Mouse (Mus musculus): ENCODE results near the gene Mlkl. TPM values are rescaled to one million over a fixed set of nuclear protein-coding genes. Genes with fewer than 3 reads are reported as not detected.

Mlkl gene
- polyA plus RNA-seq (2014; fragmentation: Nextera tagmentation; extraction: Ambion mirVana) = 3.2 and 3.6 TPM in 2 replicates

DNA sequence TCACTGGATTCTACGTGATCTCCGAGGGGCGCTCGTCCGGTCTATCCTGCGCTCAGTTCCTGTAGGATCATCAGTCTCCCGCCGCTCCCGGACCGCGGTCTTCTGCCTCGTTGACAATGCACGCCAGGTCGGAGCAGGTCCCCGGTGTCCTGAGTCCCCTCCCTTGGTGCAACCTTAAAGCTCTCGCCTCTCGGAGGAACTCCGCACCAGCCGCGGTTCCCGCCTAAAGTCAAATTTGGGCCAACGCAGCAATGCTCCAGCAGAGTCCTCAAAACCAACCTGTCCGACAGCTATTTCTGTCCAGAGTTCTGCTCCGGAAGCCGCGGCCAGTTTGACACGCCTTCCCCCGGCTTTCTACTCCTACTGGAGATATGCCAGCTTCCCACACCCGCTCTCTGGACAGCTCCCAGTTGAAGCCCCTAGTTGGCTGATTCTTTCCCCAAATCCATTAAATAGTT is at the start of gene Mlkl:
Gene Mlkl (minus strand): TSS at position 288 of the 458 bp plus-strand sequence.
- no peak within 1 kb of the TSS; the same call in 1 of the 2 replicates for H3K27ac ChIP-seq (ENCODE audit: low read depth)

DNA sequence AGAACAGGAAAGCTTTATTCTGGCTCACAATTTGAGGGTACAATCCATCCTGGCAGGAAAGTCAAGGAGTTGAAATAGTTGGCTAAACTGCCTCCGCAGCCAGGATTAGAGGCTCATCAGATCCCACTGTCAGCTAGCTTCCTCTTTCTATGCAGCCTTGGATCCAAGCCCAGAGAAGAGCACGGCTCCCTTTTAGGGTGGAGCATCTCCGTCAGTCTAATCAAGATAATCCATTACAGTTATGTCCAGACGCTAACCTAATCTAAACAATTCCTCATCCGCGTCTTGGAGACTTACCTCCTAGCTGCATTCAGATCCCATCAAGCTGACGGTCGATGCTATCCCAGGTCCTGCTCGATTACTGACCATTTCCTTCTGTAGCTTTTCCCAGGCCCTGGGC is 47.9 kb upstream of the Mlkl start:
- Histone ChIP-seq H3K27ac (ENCODE audit: low read depth) (no peak overlapping the region), H3K4me1 (ENCODE audit: insufficient read depth) (no peaks in the 10 kb centered on the region), H3K4me2 (no peak overlapping the region), H3K9ac (no peak overlapping the region), H3K4me3 (ENCODE audit: low read depth, low read length) (no peak overlapping the region), H3K9me3 (ENCODE audit: low read depth, low read length) (no peaks in the 10 kb centered on the region), H3K36me3 (ENCODE audit: insufficient read depth) (no peaks in the 10 kb centered on the region), H3K27me3 (ENCODE audit: insufficient read depth, low read length) (no peaks in the 10 kb centered on the region)
- TF ChIP-seq CTCF (IDR thresholded peaks at IDR 0.05; ENCODE audit: low read depth) = no peak
- DNase-seq = peak; percentile 50
- ATAC-seq (ENCODE audit: insufficient read depth) = no peak
- 36% methylated on average over 9 of the region's 9 CpGs for WGBS

More for the DNA sequence above, at the start of gene Mlkl:
- 0 out of 2 replicates have a peak, but pooled peaks cover 4% of the 10 kb centered on the region for H3K27me3 ChIP-seq (ENCODE audit: insufficient read depth, low read length)
- TF ChIP-seq CTCF (IDR thresholded peaks at IDR 0.05; ENCODE audit: low read depth) = no peak
- peak within 1 kb of the TSS; percentile 73 for H3K4me2 ChIP-seq
- no peaks in the 10 kb centered on the region for H3K9me3 ChIP-seq (ENCODE audit: low read depth, low read length)
- peak; percentile 24; the same call in 1 of the 2 replicates for ATAC-seq (ENCODE audit: insufficient read depth)
- H3K9ac ChIP-seq = peak within 1 kb of the TSS; percentile 17; the same call in 1 of the 2 replicates
- H3K4me1 ChIP-seq (ENCODE audit: insufficient read depth) = 0 out of 2 replicates have a peak, but pooled peaks cover 4% of the 10 kb centered on the region
- peak; percentile 89 for DNase-seq
- H3K4me3 ChIP-seq (ENCODE audit: low read depth, low read length) = peak within 1 kb of the TSS; percentile 37
- 1% methylated on average over 29 of the region's 29 CpGs for WGBS
- no peaks in the 10 kb centered on the region for H3K36me3 ChIP-seq (ENCODE audit: insufficient read depth)

DNA sequence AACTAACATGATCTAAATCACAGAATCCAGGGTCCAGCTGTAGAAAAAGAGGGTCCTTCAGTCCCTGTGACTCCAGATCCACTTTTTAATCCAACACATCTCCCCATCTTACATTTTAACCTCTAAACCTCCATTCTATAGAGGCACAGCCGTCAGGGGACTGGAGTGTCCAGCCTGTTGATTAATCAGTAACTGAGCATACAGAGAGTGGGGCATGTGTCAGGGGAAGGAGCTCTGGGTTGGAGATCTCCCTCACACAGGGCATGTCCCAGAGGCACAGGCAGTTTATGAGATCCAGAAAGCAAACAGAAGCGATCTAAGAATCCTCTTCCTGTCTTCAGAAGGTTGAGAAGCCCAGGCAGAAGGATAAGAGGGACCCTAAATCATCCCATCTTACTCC is 46.7 kb upstream of the Mlkl start:
- H3K4me1 ChIP-seq (ENCODE audit: insufficient read depth) = no peaks in the 10 kb centered on the region
- TF ChIP-seq CTCF (IDR thresholded peaks at IDR 0.05; ENCODE audit: low read depth) = no peak
- 23% methylated on average over 2 of the region's 2 CpGs for WGBS

DNA sequence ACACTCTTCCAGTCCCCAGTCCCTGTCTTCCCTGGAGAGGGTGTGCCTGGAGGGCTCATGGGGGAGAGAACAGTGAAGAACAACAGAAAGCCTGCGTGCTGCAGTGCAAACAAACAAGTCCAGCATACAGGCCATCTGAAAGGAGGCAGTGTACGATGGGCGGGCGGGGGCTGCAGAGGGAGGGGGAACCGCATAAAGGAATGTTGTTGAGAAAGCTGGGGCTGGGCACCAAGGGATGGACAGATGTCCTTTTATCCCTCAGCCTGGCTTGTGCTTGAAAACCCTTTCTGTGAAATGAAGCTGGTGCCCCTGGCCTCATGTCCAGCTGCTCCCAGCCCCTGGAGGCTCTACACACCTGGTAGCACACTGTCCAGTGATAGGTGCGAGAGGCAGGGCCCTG is 37.2 kb upstream of the Mlkl start:
- no peak overlapping the region for H3K4me3 ChIP-seq (ENCODE audit: low read depth, low read length)
- ATAC-seq (ENCODE audit: insufficient read depth) (no peak), DNase-seq (no peak)
- H3K9ac ChIP-seq = no peak overlapping the region
- no peaks in the 10 kb centered on the region for H3K27me3 ChIP-seq (ENCODE audit: insufficient read depth, low read length)
- H3K4me1 ChIP-seq (ENCODE audit: insufficient read depth) = no peaks in the 10 kb centered on the region
- no peak for TF ChIP-seq CTCF (IDR thresholded peaks at IDR 0.05; ENCODE audit: low read depth)
- no peak overlapping the region for H3K4me2 ChIP-seq
- H3K36me3 ChIP-seq (ENCODE audit: insufficient read depth) = no peaks in the 10 kb centered on the region
- WGBS = 45% methylated on average over 6 of the region's 6 CpGs
- H3K9me3 ChIP-seq (ENCODE audit: low read depth, low read length) = no peaks in the 10 kb centered on the region
- no peak overlapping the region for H3K27ac ChIP-seq (ENCODE audit: low read depth)

More for the DNA sequence above, 46.7 kb upstream of the Mlkl start:
- Histone ChIP-seq H3K4me2 (no peak overlapping the region), H3K9me3 (ENCODE audit: low read depth, low read length) (no peaks in the 10 kb centered on the region), H3K36me3 (ENCODE audit: insufficient read depth) (no peaks in the 10 kb centered on the region), H3K9ac (no peak overlapping the region), H3K4me3 (ENCODE audit: low read depth, low read length) (no peak overlapping the region), H3K27me3 (ENCODE audit: insufficient read depth, low read length) (no peaks in the 10 kb centered on the region), H3K27ac (ENCODE audit: low read depth) (no peak overlapping the region)
- DNase-seq = no peak
- no peak for ATAC-seq (ENCODE audit: insufficient read depth)

DNA sequence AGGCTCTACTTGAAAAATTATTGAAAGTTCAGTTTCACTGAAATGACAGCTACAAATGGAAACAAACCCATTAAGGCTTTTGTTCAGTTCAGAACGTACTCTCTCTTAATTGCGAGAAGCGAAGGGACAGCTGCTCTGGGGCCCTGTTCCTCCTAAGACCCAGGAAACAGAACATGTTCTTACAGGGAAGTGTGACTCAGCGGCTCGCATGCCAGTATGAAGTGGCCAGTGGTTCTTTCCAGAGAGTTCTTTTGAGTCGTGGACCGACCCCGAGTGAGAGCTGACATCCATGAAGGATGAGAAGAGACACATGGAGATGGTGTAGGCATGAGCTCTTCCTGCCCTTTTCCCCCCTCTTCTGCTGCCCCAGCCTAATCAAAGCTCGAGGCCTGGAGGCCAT is 31.7 kb upstream of the Mlkl start:
- Histone ChIP-seq H3K4me3 (ENCODE audit: low read depth, low read length) (no peak overlapping the region), H3K9me3 (ENCODE audit: low read depth, low read length) (no peaks in the 10 kb centered on the region), H3K4me1 (ENCODE audit: insufficient read depth) (no peaks in the 10 kb centered on the region), H3K36me3 (ENCODE audit: insufficient read depth) (no peaks in the 10 kb centered on the region), H3K4me2 (no peak overlapping the region), H3K27ac (ENCODE audit: low read depth) (no peak overlapping the region), H3K9ac (no peak overlapping the region), H3K27me3 (ENCODE audit: insufficient read depth, low read length) (no peaks in the 10 kb centered on the region)
- WGBS = 74% methylated on average over 9 of the region's 9 CpGs
- no peak for TF ChIP-seq CTCF (IDR thresholded peaks at IDR 0.05; ENCODE audit: low read depth)
- ATAC-seq (ENCODE audit: insufficient read depth) (no peak), DNase-seq (no peak)

DNA sequence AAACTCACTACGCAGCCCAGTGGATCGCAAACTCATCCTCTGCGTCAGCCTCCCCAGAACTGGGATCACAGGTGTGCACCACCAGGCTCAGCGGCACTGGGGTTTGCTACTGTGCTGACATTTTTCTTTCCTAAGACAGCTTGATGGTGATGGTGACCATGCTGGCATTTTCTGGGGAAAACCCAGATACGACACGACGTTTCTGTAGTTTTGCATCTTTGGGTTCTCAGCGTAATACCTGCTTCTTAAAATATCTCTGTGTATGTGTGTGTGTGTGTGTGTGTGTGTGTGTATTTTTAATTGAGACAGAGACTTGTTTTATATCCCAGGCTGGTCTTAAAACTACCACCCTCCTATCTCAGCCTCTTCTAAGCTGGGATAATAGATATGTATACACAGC is 29.4 kb upstream of the Mlkl start:
- 68% methylated on average over 8 of the region's 8 CpGs for WGBS
- no peaks in the 10 kb centered on the region for H3K36me3 ChIP-seq (ENCODE audit: insufficient read depth)
- DNase-seq = no peak
- no peak overlapping the region for H3K9ac ChIP-seq
- TF ChIP-seq CTCF (IDR thresholded peaks at IDR 0.05; ENCODE audit: low read depth) = no peak
- no peak overlapping the region for H3K27ac ChIP-seq (ENCODE audit: low read depth)
- H3K4me3 ChIP-seq (ENCODE audit: low read depth, low read length) = no peak overlapping the region
- no peaks in the 10 kb centered on the region for H3K4me1 ChIP-seq (ENCODE audit: insufficient read depth)
- H3K4me2 ChIP-seq = no peak overlapping the region
- H3K9me3 ChIP-seq (ENCODE audit: low read depth, low read length) = no peaks in the 10 kb centered on the region
- no peak for ATAC-seq (ENCODE audit: insufficient read depth)
- no peaks in the 10 kb centered on the region for H3K27me3 ChIP-seq (ENCODE audit: insufficient read depth, low read length)

DNA sequence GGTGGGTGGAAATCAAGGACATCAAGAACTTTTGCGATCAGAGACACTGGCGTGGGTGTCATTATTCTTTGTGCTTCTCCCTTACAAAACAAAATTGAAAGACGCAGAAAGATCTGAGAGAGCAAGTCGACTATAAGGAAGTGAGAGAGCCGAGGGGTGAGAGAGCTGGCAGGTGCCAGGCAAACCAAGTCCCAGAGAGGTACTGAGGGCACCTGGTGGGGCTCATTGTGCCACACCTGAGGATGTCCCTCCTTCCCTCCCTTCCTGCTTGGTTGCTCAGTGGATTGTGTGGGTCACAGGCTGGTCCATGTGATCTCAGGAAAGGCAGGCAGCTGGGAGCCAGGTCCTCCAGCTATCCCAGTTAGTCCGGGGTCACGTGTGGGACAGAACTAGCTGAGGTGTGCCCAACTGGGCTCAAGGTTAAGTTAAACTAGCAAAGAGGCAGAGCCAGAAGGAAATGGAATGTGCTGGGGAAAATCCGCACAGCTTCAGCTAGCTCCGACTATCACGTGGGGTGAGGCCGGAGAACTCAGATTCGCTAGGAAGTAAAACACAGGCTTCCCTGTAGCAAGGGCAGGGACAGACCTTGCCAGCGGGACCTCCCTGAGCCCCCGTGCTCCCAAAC is 28.7 kb upstream of the Mlkl start:
- 31% methylated on average over 14 of the region's 14 CpGs for WGBS
- TF ChIP-seq CTCF (IDR thresholded peaks at IDR 0.05; ENCODE audit: low read depth) = no peak

More for the DNA sequence above, 28.7 kb upstream of the Mlkl start:
- no peak overlapping the region for H3K4me3 ChIP-seq (ENCODE audit: low read depth, low read length)
- H3K27ac ChIP-seq (ENCODE audit: low read depth) = no peak overlapping the region
- no peaks in the 10 kb centered on the region for H3K36me3 ChIP-seq (ENCODE audit: insufficient read depth)
- no peaks in the 10 kb centered on the region for H3K4me1 ChIP-seq (ENCODE audit: insufficient read depth)
- no peak overlapping the region for H3K4me2 ChIP-seq
- H3K9me3 ChIP-seq (ENCODE audit: low read depth, low read length) = no peaks in the 10 kb centered on the region
- H3K9ac ChIP-seq = no peak overlapping the region
- DNase-seq = peak; percentile 13
- no peak; the same call in 1 of the 2 replicates for ATAC-seq (ENCODE audit: insufficient read depth)
- no peaks in the 10 kb centered on the region for H3K27me3 ChIP-seq (ENCODE audit: insufficient read depth, low read length)

Measured in lung, embryonic 14.5 days (tissue).